Mouse (Mus musculus): ENCODE data around the gene Mbnl2. TPM values are rescaled to one million over a fixed set of nuclear protein-coding genes. Genes with fewer than 3 reads are reported as not detected.
"Not testable (repeated sequence)": the region's sequence is repeated elsewhere in the genome, so short reads cannot be mapped to it uniquely, and the experiment has no call there.

Mbnl2 gene
- polyA plus RNA-seq, 1 experiment, result 23.6 TPM

GRCm38 (mm10) chr14:120347410-120348315 lies 72.2 kb downstream of the Mbnl2 start:
- no peak for DNase-seq (ENCODE audit: low read depth, low spot score)
- WGBS, result 81% methylated on average over 11 of the region's 11 CpGs

DNA sequence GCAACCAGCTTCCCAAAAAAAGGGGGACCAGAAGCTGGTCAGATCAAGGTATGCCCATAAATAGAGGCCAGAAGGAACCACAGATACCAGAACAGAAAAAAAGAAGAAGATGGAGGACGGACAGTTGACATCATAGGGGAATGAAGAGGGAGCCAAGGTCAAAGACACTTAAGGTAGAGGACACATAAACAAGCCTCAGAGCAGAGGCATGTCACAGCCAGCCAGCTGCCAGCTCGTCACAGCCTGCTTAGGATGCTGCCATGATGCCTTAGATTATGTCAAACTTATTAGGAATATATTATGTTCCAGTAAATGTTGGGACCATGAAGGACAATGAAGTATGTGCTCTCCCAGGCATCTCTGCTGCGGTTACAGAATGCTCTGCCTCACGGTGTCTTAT lies 73.9 kb downstream of the Mbnl2 start:
- WGBS, result 92% methylated on average over 4 of the region's 4 CpGs
- DNase-seq (ENCODE audit: low read depth, low spot score), result no peak

GRCm38 (mm10) chr14:120352136-120352843 lies 76.8 kb downstream of the Mbnl2 start:
- DNase-seq (ENCODE audit: low read depth, low spot score), result no peak
- 76% methylated on average over 14 of the region's 14 CpGs for WGBS

DNA sequence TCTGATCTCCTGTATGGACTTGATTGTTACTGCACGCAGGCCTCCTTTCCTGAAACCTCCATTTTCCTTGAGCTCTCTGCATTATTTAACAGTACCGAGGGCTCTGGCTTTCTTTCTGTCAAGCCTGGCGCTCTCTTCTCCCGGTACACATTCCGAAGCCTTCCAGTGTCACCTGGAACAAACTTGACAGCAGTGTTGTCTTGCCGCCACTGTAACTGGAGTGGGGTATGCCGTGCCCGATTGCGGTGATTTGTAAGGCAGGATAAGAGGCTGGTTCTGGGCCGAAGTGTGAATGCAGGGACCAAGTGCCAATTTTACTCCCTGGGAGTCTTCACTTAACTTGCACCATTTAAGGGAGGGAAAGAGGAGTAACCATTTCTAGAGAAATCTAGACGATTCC lies 77.7 kb downstream of the Mbnl2 start:
- 73% methylated on average over 11 of the region's 11 CpGs for WGBS

GRCm38 (mm10) chr14:120354595-120354994 lies 79.1 kb downstream of the Mbnl2 start:
- WGBS, result 55% methylated on average over 6 of the region's 6 CpGs
- DNase-seq (ENCODE audit: low read depth, low spot score), result no peak

More for the DNA sequence above, 77.7 kb downstream of the Mbnl2 start:
- DNase-seq (ENCODE audit: low read depth, low spot score), result no peak

DNA sequence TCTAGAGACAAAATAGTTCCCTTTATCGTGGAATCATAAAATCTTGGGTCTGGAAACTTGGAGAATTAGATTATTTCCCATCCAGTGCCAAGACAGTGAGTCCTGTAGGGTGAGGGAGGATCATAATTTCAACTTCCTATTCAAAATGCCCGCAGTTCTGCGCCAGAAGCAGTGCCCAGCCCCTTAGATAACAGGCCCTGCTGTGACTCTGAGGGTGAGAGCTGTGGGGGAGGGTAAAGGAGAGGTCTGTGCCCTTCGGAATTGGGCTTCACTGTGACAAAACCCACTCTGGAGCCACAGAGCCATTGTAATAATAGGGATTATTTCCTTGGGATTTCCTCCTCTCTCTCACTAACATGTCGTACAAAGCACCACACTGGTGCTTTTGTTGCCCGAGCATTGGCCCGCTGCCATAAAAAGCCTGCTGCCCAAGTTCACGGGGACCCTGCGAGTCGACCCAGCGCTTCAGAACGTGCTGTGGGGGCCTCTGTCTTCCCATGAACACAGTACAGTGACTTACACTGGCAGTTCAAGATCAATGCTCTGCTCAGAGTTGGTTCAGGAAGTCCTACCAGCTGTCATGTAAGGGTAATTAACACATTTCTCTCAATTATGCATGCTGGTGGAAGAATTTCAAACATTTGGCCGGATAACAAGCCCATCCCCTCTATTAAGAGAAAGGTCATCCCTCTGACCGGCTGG lies 79.7 kb downstream of the Mbnl2 start:
- no peak for DNase-seq (ENCODE audit: low read depth, low spot score)
- 13% methylated on average over 14 of the region's 14 CpGs for WGBS

DNA sequence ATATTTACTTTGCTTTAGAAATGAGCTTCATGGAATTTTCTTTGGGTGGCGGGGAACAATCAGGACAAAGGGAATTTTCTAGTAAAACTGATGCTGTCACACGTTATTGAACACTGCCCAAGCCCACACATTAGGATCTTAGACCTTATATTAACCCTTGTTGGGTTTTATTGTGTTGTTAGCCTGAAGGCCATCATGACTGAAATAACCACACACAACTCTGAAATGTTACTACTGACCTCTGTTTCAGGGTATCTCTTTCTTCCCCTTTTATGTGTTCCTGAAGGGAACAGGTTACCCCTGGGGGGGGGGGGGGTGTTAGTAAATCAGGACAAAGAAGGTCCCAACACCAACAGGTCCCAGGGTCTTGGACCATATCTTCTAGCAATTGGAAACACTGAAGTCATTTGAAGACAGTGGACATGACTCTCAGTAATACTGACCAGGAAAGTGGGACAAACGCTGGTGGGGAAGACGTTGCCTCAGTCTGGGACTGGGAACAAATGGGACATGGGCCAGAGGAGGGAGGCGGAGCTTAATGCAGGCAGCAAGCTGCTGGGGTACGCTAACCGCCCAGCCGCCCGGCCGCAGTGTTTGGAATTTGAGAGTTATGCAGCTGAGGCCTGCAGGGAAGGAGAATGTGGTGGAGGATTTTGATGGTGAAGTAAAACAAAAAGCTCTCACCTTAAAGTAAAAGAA lies 80.4 kb downstream of the Mbnl2 start:
- WGBS, result 83% methylated on average over 10 of the region's 10 CpGs
- DNase-seq (ENCODE audit: low read depth, low spot score), result no peak

DNA sequence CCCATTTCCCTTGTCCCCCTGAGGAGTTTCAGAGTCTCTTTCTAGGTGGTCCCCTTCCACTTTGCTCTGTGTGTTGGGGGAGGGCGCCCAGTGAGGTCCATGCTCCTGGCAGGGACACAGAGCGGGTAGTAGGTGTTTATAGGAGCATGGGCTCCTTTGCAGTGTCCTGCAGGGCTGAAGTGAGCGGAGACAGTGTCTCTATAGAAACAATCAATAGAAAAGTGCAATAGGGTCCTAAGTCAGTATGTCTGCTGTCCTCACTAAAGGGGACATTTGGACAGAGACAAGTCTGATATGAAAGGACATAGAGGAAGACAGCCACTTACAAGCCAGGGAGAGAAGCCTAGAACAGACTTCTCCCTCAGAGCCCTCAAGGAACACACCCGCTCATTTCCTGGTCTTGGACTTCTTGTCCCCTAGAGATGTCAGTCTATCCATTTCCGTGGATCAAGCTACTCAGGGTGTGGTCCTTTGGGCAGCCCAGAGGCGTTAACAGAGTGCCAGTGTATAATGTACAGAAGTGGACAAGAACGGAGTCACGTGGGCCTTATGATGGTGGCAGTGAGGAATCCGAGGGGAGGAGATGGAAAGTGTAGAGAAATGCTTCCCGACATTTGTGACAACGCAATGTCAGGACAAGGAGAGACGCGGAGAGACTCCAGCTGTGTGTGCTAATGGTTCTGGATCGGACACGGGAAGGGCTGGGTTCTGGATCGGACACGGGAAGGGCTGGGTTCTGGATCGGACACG lies 82.0 kb downstream of the Mbnl2 start:
- DNase-seq (ENCODE audit: low read depth, low spot score), result no peak
- 95% methylated on average over 19 of the region's 19 CpGs for WGBS

GRCm38 (mm10) chr14:120359608-120360007 lies 84.1 kb downstream of the Mbnl2 start:
- 97% methylated on average over 8 of the region's 8 CpGs for WGBS
- not testable (repeated sequence) for DNase-seq (ENCODE audit: low read depth, low spot score)

- 80% methylated on average over 6 of the region's 6 CpGs for WGBS
- no peak for DNase-seq (ENCODE audit: low read depth, low spot score)
Observed at GRCm38 (mm10) chr14:120361121-120361520, 85.7 kb downstream of the Mbnl2 start.

- 25% methylated on average over 8 of the region's 8 CpGs for WGBS
- DNase-seq (ENCODE audit: low read depth, low spot score), result no peak
Observed at GRCm38 (mm10) chr14:120362409-120362992, 87.0 kb downstream of the Mbnl2 start.

DNA sequence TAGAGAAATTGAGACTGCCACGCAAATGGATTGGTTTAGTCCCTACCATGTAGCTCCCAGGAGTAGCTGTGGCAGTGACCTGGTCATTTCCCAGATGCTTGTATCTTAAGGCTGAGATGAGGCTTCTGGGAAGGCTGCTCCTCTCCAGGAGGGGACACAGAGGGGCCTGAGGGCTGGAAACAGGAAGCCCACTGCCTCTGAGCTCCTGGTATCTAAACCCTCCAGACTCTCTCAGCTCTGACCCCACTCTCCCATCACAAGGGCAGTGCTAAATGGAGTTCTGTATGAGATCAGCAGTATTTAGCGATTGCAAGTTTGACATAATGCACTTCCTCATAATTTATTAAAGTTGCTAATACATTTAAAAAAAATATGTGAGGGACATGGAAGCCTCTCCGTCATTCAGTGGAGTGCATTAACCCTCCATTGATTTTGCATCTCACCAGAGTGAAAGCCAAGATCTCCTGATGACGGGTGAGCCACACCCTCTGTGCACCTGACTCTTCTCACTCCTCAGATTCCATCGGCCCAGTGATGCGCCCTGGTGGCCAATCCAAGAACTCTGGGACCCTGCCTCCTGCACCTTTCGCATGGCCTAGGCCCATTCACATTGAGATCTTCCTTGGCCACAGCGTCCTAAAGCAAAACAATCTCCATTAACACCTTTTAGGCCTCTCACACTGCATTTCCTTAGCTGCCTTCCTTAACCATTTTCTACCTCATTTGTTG lies 87.8 kb downstream of the Mbnl2 start:
- 57% methylated on average over 8 of the region's 8 CpGs for WGBS
- no peak for DNase-seq (ENCODE audit: low read depth, low spot score)

DNA sequence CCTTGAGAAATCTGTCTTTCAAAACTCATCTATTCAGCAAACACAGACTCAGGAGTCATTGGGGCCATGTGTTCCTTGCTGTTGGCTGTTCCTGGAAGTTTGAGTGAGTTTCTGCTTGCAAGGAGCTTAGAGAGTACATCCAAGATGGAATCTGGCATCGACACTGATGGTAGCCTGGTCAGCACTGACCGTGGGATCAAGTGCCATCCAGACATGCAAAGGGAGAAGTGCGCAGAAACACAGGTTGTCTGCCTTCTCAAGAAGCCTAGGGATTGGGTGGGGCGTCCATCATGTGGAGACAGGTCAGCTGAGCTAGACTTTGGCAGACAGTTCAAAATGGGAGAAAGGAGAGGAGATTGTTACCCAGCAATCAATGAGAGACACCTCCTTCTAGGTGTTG lies 89.6 kb downstream of the Mbnl2 start:
- DNase-seq (ENCODE audit: low read depth, low spot score), result no peak
- WGBS, result 97% methylated on average over 4 of the region's 4 CpGs

DNA sequence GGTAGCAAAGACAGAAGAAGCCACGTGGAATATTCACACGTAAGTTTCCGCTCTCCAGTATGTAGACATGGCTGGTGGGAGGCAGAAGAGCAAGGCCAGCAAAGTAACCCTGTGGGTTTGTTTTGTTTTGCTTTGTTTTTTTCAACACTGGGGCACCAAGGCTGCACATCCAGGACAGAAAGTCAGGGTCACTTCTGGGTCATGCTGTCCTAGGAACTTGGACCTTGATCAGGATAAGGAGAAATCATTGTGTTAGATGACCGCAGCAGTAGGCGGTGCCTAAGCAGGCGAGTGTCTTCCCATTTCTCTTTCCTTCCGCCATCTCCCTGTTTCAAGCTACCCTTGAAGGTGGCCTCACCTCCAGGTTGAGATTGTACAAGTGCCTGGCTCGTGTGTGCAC lies 91.5 kb downstream of the Mbnl2 start:
- no peak for DNase-seq (ENCODE audit: low read depth, low spot score)
- WGBS, result 87% methylated on average over 8 of the region's 8 CpGs

DNA sequence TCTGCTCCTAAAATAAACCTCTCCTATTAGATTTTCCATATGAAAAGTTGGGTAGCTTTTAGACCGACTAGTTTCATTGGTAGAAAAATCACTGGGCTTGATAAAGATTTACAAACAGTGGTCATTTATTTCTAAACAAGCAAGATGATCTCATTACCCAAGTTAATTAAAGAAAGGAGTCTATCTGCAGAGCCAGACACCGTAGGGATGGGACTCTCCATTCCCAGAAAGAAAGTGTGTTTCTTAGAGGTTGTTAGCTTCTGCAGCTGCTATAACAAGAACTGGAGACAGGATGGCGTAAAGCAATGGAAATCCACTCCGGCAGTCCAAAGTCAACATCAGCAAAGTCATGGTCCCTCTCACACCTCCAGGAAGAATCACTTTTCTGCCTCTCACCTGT lies 92.1 kb downstream of the Mbnl2 start:
- WGBS, result 66% methylated on average over 4 of the region's 4 CpGs
- DNase-seq (ENCODE audit: low read depth, low spot score), result no peak

- no peak for DNase-seq (ENCODE audit: low read depth, low spot score)
- 60% methylated on average over 5 of the region's 5 CpGs for WGBS
Observed at GRCm38 (mm10) chr14:120368456-120368855, 93.0 kb downstream of the Mbnl2 start.

- 35% methylated on average over 8 of the region's 8 CpGs for WGBS
- DNase-seq (ENCODE audit: low read depth, low spot score), result no peak
Observed at GRCm38 (mm10) chr14:120368914-120369391, 93.5 kb downstream of the Mbnl2 start.

DNA sequence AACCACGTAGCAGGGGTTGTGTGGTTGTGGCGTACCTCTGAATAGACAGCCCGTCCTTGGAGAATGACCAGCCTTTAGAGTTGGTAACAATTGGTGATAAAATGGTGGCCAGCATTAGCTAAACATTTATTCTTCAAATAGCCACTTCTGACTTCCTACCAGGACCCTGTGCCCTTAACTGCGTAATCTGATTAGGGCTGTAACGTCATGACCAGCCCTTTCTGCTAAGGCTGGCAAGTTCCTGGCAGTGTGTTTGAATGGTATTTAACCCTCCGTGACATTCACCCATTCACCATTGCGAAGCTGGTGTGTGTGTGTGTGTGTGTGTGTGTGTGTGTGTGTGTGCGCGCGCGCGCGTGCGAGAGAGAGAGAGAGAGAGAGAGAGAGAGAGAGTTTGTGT lies 94.6 kb downstream of the Mbnl2 start:
- no peak for DNase-seq (ENCODE audit: low read depth, low spot score)
- 89% methylated on average over 14 of the region's 14 CpGs for WGBS

Measured in large intestine, adult 2 months (tissue).